Mouse (Mus musculus) erythroblast, embryonic 14.5 days (primary cell): Measurements from ENCODE around the gene Ctbp1.

Experiments
- GATA1 ChIP-seq: IDR thresholded peaks from 2 replicates; pipeline ENCODE4 v1.6.1; 2012; ENCODE audit warnings: low read length, inconsistent platforms, mixed read lengths
- TAL1 ChIP-seq: IDR thresholded peaks from 3 replicates; pipeline ENCODE4 v1.6.1; 2012; ENCODE audit warnings: low read length, inconsistent platforms, mixed read lengths

- TF ChIP-seq GATA1: no peak
- no peak for TF ChIP-seq TAL1
Measured at GRCm38 (mm10) chr5:33277286-33277685, 2.5 kb upstream of the Ctbp1 start.
